Mouse (Mus musculus) hindbrain, embryonic 11.5 days (tissue): ENCODE measurements around the gene Large2. TPM values are rescaled to one million over a fixed set of nuclear protein-coding genes. Genes with fewer than 3 reads are reported as not detected.

Experiments used
- ATAC-seq: fragments of 200-750 bp; cut with Nextera tagmentation; 2 replicates; pipeline ENCODE4 v1.8.0; 2017; ENCODE audit warnings: mild to moderate bottlenecking, moderate TSS enrichment, moderate library complexity; ENCODE audit not compliant: low FRiP score
- DNase-seq: peaks from one replicate; pipeline ENCODE4 v3.0.0-alpha.2; 2015; ENCODE audit warnings: low spot score
- H3K27ac ChIP-seq: fragments of 300-500 bp; sonication (generic); 2 replicates; pipeline ENCODE4 v1.5.1; 2014; ENCODE audit warnings: mild to moderate bottlenecking, low read depth, low read length
- H3K27me3 ChIP-seq: fragments of 300-500 bp; sonication (generic); 2 replicates; pipeline ENCODE4 v1.6.1; 2014; ENCODE audit warnings: mild to moderate bottlenecking, low read length, moderate library complexity, mixed read lengths; ENCODE audit not compliant: control insufficient read depth, insufficient read depth
- H3K36me3 ChIP-seq: fragments of 300-500 bp; sonication (generic); 2 replicates; pipeline ENCODE4 v1.6.1; 2014; ENCODE audit warnings: mild to moderate bottlenecking, low read length, moderate library complexity, mixed read lengths; ENCODE audit not compliant: control insufficient read depth, insufficient read depth
- H3K4me1 ChIP-seq: fragments of 300-500 bp; sonication (generic); replicated peaks from 2 replicates; pipeline ENCODE4 v1.6.1; 2014; ENCODE audit warnings: low read length, mixed read lengths; ENCODE audit not compliant: control insufficient read depth, insufficient read depth
- H3K4me2 ChIP-seq: fragments of 300-500 bp; sonication (generic); replicated peaks from 2 replicates; pipeline ENCODE4 v1.6.1; 2014; ENCODE audit warnings: mild to moderate bottlenecking, low read depth, low read length
- H3K4me3 ChIP-seq: fragments of 300-500 bp; sonication (generic); 2 replicates; pipeline ENCODE4 v1.5.1; 2014; ENCODE audit warnings: low read depth, low read length
- H3K9ac ChIP-seq: fragments of 300-500 bp; sonication (generic); 2 replicates; pipeline ENCODE4 v1.6.1; 2014; ENCODE audit warnings: low read depth, low read length
- H3K9me3 ChIP-seq: fragments of 300-500 bp; sonication (generic); 2 replicates; pipeline ENCODE4 v1.6.1; 2016; ENCODE audit warnings: low read length; ENCODE audit not compliant: control insufficient read depth
- WGBS: fragments of 180-500 bp; shearing (Covaris S2); extraction: QIAGEN DNeasy Blood & Tissue Kit; methylation state at CpG from one replicate; pipeline ENCODE4 v1.1.7; 2014; 5-methylcytosine and 5-hydroxymethylcytosine counted together
- polyA plus RNA-seq: library from polyadenylated mRNA; unstranded; fragments of >200 nt; fragmentation: Nextera tagmentation; extraction: Ambion mirVana; gene quantifications from 2 replicates; pipeline ENCODE4 v1.2.1, GENCODE M21; 2014

The Large2 gene
- polyA plus RNA-seq, 1 experiment from 2014 or later: 4.0 TPM

- DNase-seq (peak; percentile 58), ATAC-seq (no peak)
- Histone ChIP-seq H3K9ac (peak overlapping the region; percentile 34), H3K36me3 (no peaks in the 10 kb centered on the region), H3K9me3 (no peaks in the 10 kb centered on the region), H3K4me1 (peaks cover 16% of the 10 kb centered on the region), H3K27ac (0 out of 2 replicates have a peak overlapping the region, but pooled peaks have one; percentile 32), H3K4me3 (peak overlapping the region; percentile 34), H3K27me3 (peaks cover 11% of the 10 kb centered on the region), H3K4me2 (peak overlapping the region; percentile 45)
- WGBS: 2% methylated on average over 44 of the region's 45 CpGs
These were observed 3.6 kb downstream of the Large2 start for GRCm38 (mm10) chr2:92370821-92371805.

GRCm38 (mm10) chr2:92370375-92370774 is 4.3 kb downstream of the Large2 start:
- peaks cover 12% of the 10 kb centered on the region for H3K4me1 ChIP-seq
- no peak for ATAC-seq
- 8% methylated on average over 19 of the region's 19 CpGs for WGBS

GRCm38 (mm10) chr2:92367383-92368029 is 7.2 kb downstream of the Large2 start:
- Histone ChIP-seq H3K9me3 (no peaks in the 10 kb centered on the region), H3K27me3 (peaks cover 11% of the 10 kb centered on the region), H3K4me1 (peaks cover 12% of the 10 kb centered on the region), H3K36me3 (0 out of 2 replicates have a peak, but pooled peaks cover 3% of the 10 kb centered on the region), H3K27ac (no peak overlapping the region), H3K4me2 (no peak overlapping the region), H3K4me3 (no peak overlapping the region), H3K9ac (no peak overlapping the region)
- DNase-seq: no peak
- ATAC-seq: no peak
- 41% methylated on average over 20 of the region's 20 CpGs for WGBS

More at GRCm38 (mm10) chr2:92370375-92370774, 4.3 kb downstream of the Large2 start:
- Histone ChIP-seq H3K27me3 (peaks cover 11% of the 10 kb centered on the region), H3K4me3 (peak overlapping the region; percentile 34), H3K9ac (peak overlapping the region; percentile 34; the same call in 1 of the 2 replicates), H3K27ac (no peak overlapping the region), H3K4me2 (peak overlapping the region; percentile 45), H3K36me3 (no peaks in the 10 kb centered on the region), H3K9me3 (no peaks in the 10 kb centered on the region)
- DNase-seq: peak; percentile 41

GRCm38 (mm10) chr2:92365568-92365967 is 9.1 kb downstream of the Large2 start:
- ATAC-seq (no peak), DNase-seq (no peak)
- Histone ChIP-seq H3K27me3 (peaks cover 5% of the 10 kb centered on the region), H3K36me3 (0 out of 2 replicates have a peak, but pooled peaks cover 3% of the 10 kb centered on the region), H3K9ac (no peak overlapping the region), H3K4me2 (no peak overlapping the region), H3K27ac (no peak overlapping the region), H3K4me1 (no peaks in the 10 kb centered on the region), H3K4me3 (no peak overlapping the region), H3K9me3 (no peaks in the 10 kb centered on the region)
- 96% methylated on average over 10 of the region's 10 CpGs for WGBS

- Histone ChIP-seq H3K36me3 (0 out of 2 replicates have a peak, but pooled peaks cover 3% of the 10 kb centered on the region), H3K4me3 (no peak overlapping the region)
These were observed 10.6 kb downstream of the Large2 start for GRCm38 (mm10) chr2:92364086-92364485.

GRCm38 (mm10) chr2:92362571-92363228 is 12.0 kb downstream of the Large2 start:
- H3K4me1 ChIP-seq: no peaks in the 10 kb centered on the region
- ATAC-seq (no peak), DNase-seq (no peak)
- H3K36me3 ChIP-seq: 0 out of 2 replicates have a peak, but pooled peaks cover 3% of the 10 kb centered on the region
- H3K4me3 ChIP-seq: no peak overlapping the region
- no peaks in the 10 kb centered on the region for H3K9me3 ChIP-seq
- H3K9ac ChIP-seq: no peak overlapping the region
- H3K27me3 ChIP-seq: no peaks in the 10 kb centered on the region
- 98% methylated on average over 6 of the region's 6 CpGs for WGBS
- no peak overlapping the region for H3K27ac ChIP-seq
- no peak overlapping the region for H3K4me2 ChIP-seq

More at GRCm38 (mm10) chr2:92364086-92364485, 10.6 kb downstream of the Large2 start:
- no peak overlapping the region for H3K9ac ChIP-seq
- ATAC-seq: no peak
- H3K27ac ChIP-seq: no peak overlapping the region
- H3K9me3 ChIP-seq: no peaks in the 10 kb centered on the region
- H3K27me3 ChIP-seq: no peaks in the 10 kb centered on the region
- H3K4me1 ChIP-seq: no peaks in the 10 kb centered on the region
- DNase-seq: no peak
- no peak overlapping the region for H3K4me2 ChIP-seq
- WGBS: 92% methylated on average over 4 of the region's 4 CpGs

- Histone ChIP-seq H3K4me3 (no peak overlapping the region), H3K4me1 (no peaks in the 10 kb centered on the region), H3K4me2 (no peak overlapping the region), H3K27ac (no peak overlapping the region), H3K36me3 (0 out of 2 replicates have a peak, but pooled peaks cover 6% of the 10 kb centered on the region), H3K27me3 (no peaks in the 10 kb centered on the region), H3K9ac (no peak overlapping the region), H3K9me3 (no peaks in the 10 kb centered on the region)
- DNase-seq (no peak), ATAC-seq (no peak)
- WGBS: 79% methylated on average over 8 of the region's 8 CpGs
These were observed 12.9 kb downstream of the Large2 start for GRCm38 (mm10) chr2:92361795-92362194.

- Histone ChIP-seq H3K9ac (no peak overlapping the region), H3K9me3 (no peaks in the 10 kb centered on the region), H3K4me2 (no peak overlapping the region), H3K4me1 (no peaks in the 10 kb centered on the region), H3K27me3 (no peaks in the 10 kb centered on the region), H3K27ac (no peak overlapping the region), H3K36me3 (0 out of 2 replicates have a peak, but pooled peaks cover 8% of the 10 kb centered on the region), H3K4me3 (no peak overlapping the region)
- WGBS: 20% methylated on average over 12 of the region's 12 CpGs
- ATAC-seq (no peak), DNase-seq (no peak)
These were observed 13.8 kb downstream of the Large2 start for GRCm38 (mm10) chr2:92360893-92361292.
